In the genomic region with DNA sequence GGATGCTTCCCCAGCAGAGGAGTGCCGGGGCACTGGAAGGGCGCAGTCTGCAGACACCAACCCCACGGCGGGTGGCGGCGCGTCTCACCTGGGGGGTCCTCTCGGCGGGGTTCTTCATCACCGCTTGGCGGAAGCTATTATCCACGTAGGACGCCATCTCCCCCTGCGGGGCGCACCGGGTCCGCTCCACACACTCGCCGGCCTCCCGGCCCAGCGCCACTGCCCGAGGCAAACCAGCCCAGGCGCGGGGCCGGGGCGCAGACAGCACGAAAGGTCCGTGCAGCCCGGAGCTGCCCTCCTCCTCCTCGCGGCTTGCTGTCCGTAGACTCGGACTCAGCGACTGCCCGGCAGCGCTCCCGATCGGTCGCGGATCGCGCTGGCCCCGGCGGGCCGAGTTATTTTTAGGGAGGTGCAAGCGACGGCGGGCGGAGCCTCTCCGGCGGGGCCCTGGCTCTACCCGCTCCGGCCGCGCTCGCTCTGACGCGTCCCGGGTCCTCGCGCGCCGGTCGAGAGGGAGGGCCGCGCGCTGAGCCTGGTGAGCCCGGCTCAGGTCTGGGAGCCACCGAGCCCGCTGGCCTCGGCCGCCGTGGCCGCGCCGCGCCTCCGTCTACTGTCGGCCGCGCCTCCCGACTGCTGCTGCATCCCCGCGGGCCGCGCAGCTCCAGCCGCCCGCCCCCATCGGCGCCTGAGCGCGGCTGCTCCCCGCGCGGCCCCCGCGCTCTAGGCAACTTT, we compare ENCODE assay signal across 8 mouse cellular contexts. TPM values are rescaled to one million over a fixed set of nuclear protein-coding genes. Genes with fewer than 3 reads are reported as not detected.
A peak's percentile ranks its signal among the peaks of the same experiment; 100 is the strongest.
DNase-seq lines count a peak whose midpoint lies in the region; ATAC-seq and TF ChIP-seq lines count a peak whose summit lies in the region.

A gene (minus strand): TSS at position 142 of the 732 bp plus-strand sequence.

- H3K9ac ChIP-seq in forebrain, embryonic 15.5 days (replicated peaks) = peak within 1 kb of the TSS; percentile 87
- peak within 1 kb of the TSS; percentile 92 for H3K9ac ChIP-seq in neural tube, embryonic 14.5 days (replicated peaks; ENCODE audit: low read depth, low read length)

- ATAC-seq in G1E (ENCODE audit: extremely low read depth, insufficient number of reproducible peaks, low FRiP score, poor library complexity, severe bottlenecking) = no peak
- peak; percentile 65 for ATAC-seq in cerebellum, adult (ENCODE audit: insufficient number of reproducible peaks, low FRiP score, low TSS enrichment)
- ATAC-seq in forebrain, embryonic 15.5 days (replicated peaks) = peak; percentile 86
- ATAC-seq in neural tube, embryonic 14.5 days (ENCODE audit: low read depth) = peak; percentile 84

- under 1% methylated on average over 96 of the region's 97 CpGs for WGBS in forebrain, embryonic 15.5 days
- under 1% methylated on average over 97 of the region's 97 CpGs for WGBS in lung, adult 2 months
- WGBS in neural tube, embryonic 14.5 days = under 1% methylated on average over 44 of the region's 97 CpGs

- H3K4me3 ChIP-seq in G1E (ENCODE audit: low read depth, low read length) = peak within 1 kb of the TSS; percentile 85
- peak within 1 kb of the TSS; percentile 59 for H3K4me3 ChIP-seq in forebrain, embryonic 15.5 days
- H3K4me3 ChIP-seq in lung, adult 2 months (replicated peaks; ENCODE audit: extremely low read depth, low read depth, low read length) = peak within 1 kb of the TSS; percentile 87
- H3K4me3 ChIP-seq in neural tube, embryonic 14.5 days (ENCODE audit: low read depth, low read length) = peak within 1 kb of the TSS; percentile 97

- peaks cover 8% of the 10 kb centered on the region for H3K9me3 ChIP-seq in G1E (replicated peaks)
- H3K9me3 ChIP-seq in forebrain, embryonic 15.5 days = no peaks in the 10 kb centered on the region
- H3K9me3 ChIP-seq in neural tube, embryonic 14.5 days (ENCODE audit: control insufficient read depth, low read length) = no peaks in the 10 kb centered on the region

- peaks cover 2% of the 10 kb centered on the region for H3K36me3 ChIP-seq in G1E (replicated peaks)
- H3K36me3 ChIP-seq in forebrain, embryonic 15.5 days = no peaks in the 10 kb centered on the region
- no peaks in the 10 kb centered on the region for H3K36me3 ChIP-seq in neural tube, embryonic 14.5 days (ENCODE audit: control insufficient read depth, insufficient read depth, low read length)

- TF ChIP-seq POLR2A in lung, adult 2 months (IDR thresholded peaks at IDR 0.05; ENCODE audit: borderline replicate concordance, extremely low read depth, low read depth, low read length) = peak; percentile 37; the same call in 1 of the 2 replicates

- H3K27ac ChIP-seq in forebrain, embryonic 15.5 days (replicated peaks) = peak within 1 kb of the TSS; percentile 96
- peak within 1 kb of the TSS; percentile 96 for H3K27ac ChIP-seq in neural tube, embryonic 14.5 days (ENCODE audit: low read depth, low read length)

- peak; percentile 47 for DNase-seq in G1E (ENCODE audit: low spot score)
- DNase-seq in heart, postnatal 14 days = peak; percentile 86
- peak in 1 of 2 experiments; percentile 58 for DNase-seq in layer of hippocampus, adult 18-20 months (ENCODE audit: low spot score in 2 of 2)
- peak; percentile 79 for DNase-seq in lung, adult 2 months
- peak; percentile 55 to 57 for DNase-seq in thymus, postnatal 10 days (ENCODE audit: low spot score in 2 of 2)

- H3K4me1 ChIP-seq in G1E (ENCODE audit: insufficient read depth, low read depth, low read length) = peaks cover 59% of the 10 kb centered on the region
- H3K4me1 ChIP-seq in forebrain, embryonic 15.5 days = peaks cover 50% of the 10 kb centered on the region
- peaks cover 14% of the 10 kb centered on the region for H3K4me1 ChIP-seq in lung, adult 2 months (ENCODE audit: control insufficient read depth, insufficient read depth, low read length)
- peaks cover 23% of the 10 kb centered on the region for H3K4me1 ChIP-seq in neural tube, embryonic 14.5 days (ENCODE audit: control insufficient read depth, insufficient read depth, low read length)

- intact Hi-C loops in heart, postnatal 14 days (cut with DNase I) = loop anchor here (1.0 to 5.0 kb wide), 6 partner anchors 34 to 329 kb away; a partner anchor contains a TSS

- H3K4me2 ChIP-seq in forebrain, embryonic 15.5 days (replicated peaks) = peak within 1 kb of the TSS; percentile 77
- peak within 1 kb of the TSS; percentile 94 for H3K4me2 ChIP-seq in neural tube, embryonic 14.5 days (ENCODE audit: low read depth, low read length)

- TF ChIP-seq CTCF in G1E (IDR thresholded peaks at IDR 0.05; ENCODE audit: low read depth, low read length) = no peak
- no peak for TF ChIP-seq CTCF in lung, adult 2 months (IDR thresholded peaks at IDR 0.05; ENCODE audit: insufficient read depth, low read length)

- H3K27me3 ChIP-seq in G1E (ENCODE audit: insufficient read depth, low read length) = peaks cover 9% of the 10 kb centered on the region; the same call in 1 of the 2 replicates
- no peaks in the 10 kb centered on the region for H3K27me3 ChIP-seq in forebrain, embryonic 15.5 days
- H3K27me3 ChIP-seq in neural tube, embryonic 14.5 days (ENCODE audit: control insufficient read depth, insufficient read depth, low read length) = no peaks in the 10 kb centered on the region

RNA-seq across cellular contexts. Expression of the gene that starts here (rescaled TPM):
- total RNA-seq in G1E (2014; fragmentation: Nextera tagmentation) = 18.7 and 19.7 TPM in 2 replicates
- 21.7 and 22.1 TPM in 2 replicates for total RNA-seq in G1E (2017)
- polyA plus RNA-seq in G1E (2012) = 2.8 and 2.9 TPM in 2 replicates
- 11.4 and 11.8 TPM in 2 replicates for polyA plus RNA-seq in forebrain, embryonic 15.5 days (2015; fragmentation: Nextera tagmentation; extraction: Ambion mirVana)
- total RNA-seq in heart, postnatal 14 days (2021) = 10 to 100 TPM; 34.9 to 35.6 TPM
- 100 to 1,000 TPM; 158 to 163 TPM for total RNA-seq in layer of hippocampus, adult 18-20 months (2021)
- polyA plus RNA-seq in lung, adult 2 months (2012; rRNA removed) = 14.3 and 17.3 TPM in 2 replicates
- polyA plus RNA-seq in neural tube, embryonic 14.5 days (2014; fragmentation: Nextera tagmentation; extraction: Ambion mirVana) = 12.9 and 14.6 TPM in 2 replicates

Comparison
In these comparisons a context has a peak if more than half of its experiments do, and no peak if none do; other contexts are left out.
1. RNA of the gene that starts here (total RNA-seq): 158 to 163 TPM in layer of hippocampus, adult 18-20 months; 34.9 to 35.6 TPM in heart, postnatal 14 days and 18.7 to 22.1 TPM in G1E; every median in the first group is over 4 times any median in the second.
2. Peak in every context shown above with its lines, with median percentiles within 50 percentile points of each other: H3K4me3 ChIP-seq.